Mouse (Mus musculus): ENCODE measurements around the gene Nup98. TPM values are rescaled to one million over a fixed set of nuclear protein-coding genes. Genes with fewer than 3 reads are reported as not detected.

Nup98 gene
- total RNA-seq, 2 experiments from 2014 or later = 29.0 to 32.5 TPM

GRCm38 (mm10) chr7:102239591-102239990, 29.6 kb upstream of the Nup98 start:
- intact Hi-C loops (cut with DNase I) = no loop called here
- no peak for DNase-seq (ENCODE audit: low spot score)

GRCm38 (mm10) chr7:102238686-102239286, 28.8 kb upstream of the Nup98 start:
- intact Hi-C loops (cut with DNase I) = no loop called here
- DNase-seq (ENCODE audit: low spot score) = no peak

GRCm38 (mm10) chr7:102233059-102233458, 23.1 kb upstream of the Nup98 start:
- DNase-seq (ENCODE audit: low spot score) = no peak
- intact Hi-C loops (cut with DNase I) = no loop called here

- DNase-seq (ENCODE audit: low spot score) = no peak
- intact Hi-C loops (cut with DNase I) = no loop called here
These were observed 19.8 kb upstream of the Nup98 start for GRCm38 (mm10) chr7:102229814-102230213.

- intact Hi-C loops (cut with DNase I) = no loop called here
- no peak for DNase-seq (ENCODE audit: low spot score)
These were observed 18.2 kb upstream of the Nup98 start for GRCm38 (mm10) chr7:102228049-102228670.

GRCm38 (mm10) chr7:102226051-102226450, 16.1 kb upstream of the Nup98 start:
- no peak for DNase-seq (ENCODE audit: low spot score)

GRCm38 (mm10) chr7:102223883-102224738, 14.1 kb upstream of the Nup98 start:
- no peak for DNase-seq (ENCODE audit: low spot score)
- intact Hi-C loops (cut with DNase I) = no loop called here

More at GRCm38 (mm10) chr7:102226051-102226450, 16.1 kb upstream of the Nup98 start:
- intact Hi-C loops (cut with DNase I) = no loop called here

- intact Hi-C loops (cut with DNase I) = loop anchor here (1.0 kb wide), 1 partner anchor 27 kb away; no protein-coding TSS in a partner anchor
- peak; percentile 55 for DNase-seq (ENCODE audit: low spot score)
These were observed 13.0 kb upstream of the Nup98 start for GRCm38 (mm10) chr7:102222830-102223556.

- intact Hi-C loops (cut with DNase I) = loop anchor here (1.0 kb wide), 1 partner anchor 28 kb away; no protein-coding TSS in a partner anchor
- no peak for DNase-seq (ENCODE audit: low spot score)
These were observed 12.4 kb upstream of the Nup98 start for GRCm38 (mm10) chr7:102222336-102222735.

- no peak for DNase-seq (ENCODE audit: low spot score)
These were observed 11.9 kb upstream of the Nup98 start for GRCm38 (mm10) chr7:102221899-102222298.

GRCm38 (mm10) chr7:102211071-102211470, 1.1 kb upstream of the Nup98 start:
- intact Hi-C loops (cut with DNase I) = loop anchor here (5.0 kb wide), 1 partner anchor 36 kb away; no protein-coding TSS in a partner anchor
- no peak for DNase-seq (ENCODE audit: low spot score)

More at GRCm38 (mm10) chr7:102221899-102222298, 11.9 kb upstream of the Nup98 start:
- intact Hi-C loops (cut with DNase I) = loop anchor here (1.0 kb wide), 1 partner anchor 28 kb away; no protein-coding TSS in a partner anchor

- intact Hi-C loops (cut with DNase I) = no loop called here
- no peak for DNase-seq (ENCODE audit: low spot score)
These were observed 1.1 kb downstream of the Nup98 start for GRCm38 (mm10) chr7:102208806-102209363.

GRCm38 (mm10) chr7:102205646-102206045, 4.3 kb downstream of the Nup98 start:
- no peak for DNase-seq (ENCODE audit: low spot score)
- intact Hi-C loops (cut with DNase I) = no loop called here

- intact Hi-C loops (cut with DNase I) = loop anchor here (5.0 kb wide), 1 partner anchor 213 kb away; no protein-coding TSS in a partner anchor
- DNase-seq (ENCODE audit: low spot score) = no peak
These were observed 5.6 kb downstream of the Nup98 start for GRCm38 (mm10) chr7:102204296-102204857.

- intact Hi-C loops (cut with DNase I) = loop anchor here (5.0 kb wide), 1 partner anchor 216 kb away; no protein-coding TSS in a partner anchor
- DNase-seq (ENCODE audit: low spot score) = no peak
These were observed 8.8 kb downstream of the Nup98 start for GRCm38 (mm10) chr7:102200996-102201785.

GRCm38 (mm10) chr7:102200576-102200975, 9.4 kb downstream of the Nup98 start:
- no peak for DNase-seq (ENCODE audit: low spot score)
- intact Hi-C loops (cut with DNase I) = loop anchor here (5.0 kb wide), 1 partner anchor 217 kb away; no protein-coding TSS in a partner anchor

GRCm38 (mm10) chr7:102192356-102192755, 17.6 kb downstream of the Nup98 start:
- DNase-seq (ENCODE audit: low spot score) = no peak
- intact Hi-C loops (cut with DNase I) = loop anchor here (2.0 kb wide), 1 partner anchor 58 kb away; no protein-coding TSS in a partner anchor

GRCm38 (mm10) chr7:102183849-102184248, 26.1 kb downstream of the Nup98 start:
- intact Hi-C loops (cut with DNase I) = no loop called here

More at GRCm38 (mm10) chr7:102183849-102184248, 26.1 kb downstream of the Nup98 start:
- no peak for DNase-seq (ENCODE audit: low spot score)

Data from heart, postnatal 25 days (tissue).